Mouse (Mus musculus) ES-Bruce4 (cell line): ENCODE measurements around the gene Mtmr3. TPM values are rescaled to one million over a fixed set of nuclear protein-coding genes. Genes with fewer than 3 reads are reported as not detected.
A peak's percentile ranks its signal among the peaks of the same experiment; 100 is the strongest.

Source experiments
- H3K27ac ChIP-seq: 2 replicates; pipeline ENCODE4 v1.5.1; 2012; ENCODE audit warnings: low read length, inconsistent platforms; ENCODE audit not compliant: insufficient read depth
- H3K27me3 ChIP-seq: 2 replicates; pipeline ENCODE4 v1.6.1; 2012; ENCODE audit warnings: mild to moderate bottlenecking, low read length, inconsistent platforms; ENCODE audit not compliant: control insufficient read depth, poor library complexity, insufficient read depth, severe bottlenecking
- H3K36me3 ChIP-seq: 2 replicates; pipeline ENCODE4 v1.6.1; 2012; ENCODE audit warnings: inconsistent platforms, mild to moderate bottlenecking, low read length, moderate library complexity; ENCODE audit not compliant: control insufficient read depth, poor library complexity, insufficient read depth, severe bottlenecking
- H3K4me1 ChIP-seq: one replicate; pipeline ENCODE4 v1.8.1; 2011; ENCODE audit warnings: low read length; ENCODE audit not compliant: control insufficient read depth, insufficient read depth
- H3K4me3 ChIP-seq: 2 replicates; pipeline ENCODE4 v1.5.1; 2011; ENCODE audit warnings: low read depth, mild to moderate bottlenecking, low read length
- H3K9ac ChIP-seq: 2 replicates; pipeline ENCODE4 v1.6.1; 2012; ENCODE audit warnings: low read depth, mild to moderate bottlenecking, inconsistent platforms; ENCODE audit not compliant: poor library complexity, severe bottlenecking
- H3K9me3 ChIP-seq: replicated peaks from 2 replicates; pipeline ENCODE4 v1.6.1; 2012; ENCODE audit warnings: mild to moderate bottlenecking, low read length, inconsistent platforms; ENCODE audit not compliant: control insufficient read depth, poor library complexity, insufficient read depth, severe bottlenecking
- CTCF ChIP-seq: IDR thresholded peaks from one replicate; pipeline ENCODE4 v1.8.1; 2011; ENCODE audit warnings: low read depth, low read length
- EP300 ChIP-seq: IDR thresholded peaks from 2 replicates; pipeline ENCODE4 v1.6.1; 2011; ENCODE audit warnings: low read depth, low read length; ENCODE audit not compliant: insufficient read depth
- POLR2A ChIP-seq: IDR thresholded peaks from one replicate; pipeline ENCODE4 v1.8.1; 2011; ENCODE audit warnings: low read length; ENCODE audit not compliant: insufficient read depth
- polyA plus RNA-seq: library from polyadenylated mRNA; stranded (reverse); fragments of >200 nt; gene quantifications from 2 replicates; pipeline ENCODE4 v1.2.4, GENCODE M21; 2011; ENCODE audit warnings: low read depth; ENCODE audit not compliant: missing spikeins, insufficient read depth, insufficient read length

The Mtmr3 gene
- 26.8 and 31.2 TPM in 2 replicates for polyA plus RNA-seq

- Histone ChIP-seq H3K36me3 (no peaks in the 10 kb centered on the region), H3K4me3 (peak within 1 kb of the TSS; percentile 84), H3K27me3 (no peaks in the 10 kb centered on the region), H3K9me3 (no peaks in the 10 kb centered on the region), H3K4me1 (no peaks in the 10 kb centered on the region), H3K9ac (peak within 1 kb of the TSS; percentile 99), H3K27ac (no peak within 1 kb of the TSS)
- TF ChIP-seq CTCF (no peak), POLR2A (no peak), EP300 (0 out of 2 replicates have a peak, but pooled peaks have one; percentile 55)
Observed at GRCm38 (mm10) chr11:4594608-4595500, at the start of gene Mtmr3. TSS of gene Mtmr3 (minus strand) at chr11:4594863.

- TF ChIP-seq EP300 (no peak), CTCF (no peak), POLR2A (no peak)
- peak overlapping the region; percentile 45; the same call in 1 of the 2 replicates for H3K27ac ChIP-seq
- H3K27me3 ChIP-seq = no peaks in the 10 kb centered on the region
- no peaks in the 10 kb centered on the region for H3K9me3 ChIP-seq
- no peaks in the 10 kb centered on the region for H3K4me1 ChIP-seq
- no peak overlapping the region for H3K9ac ChIP-seq
- H3K4me3 ChIP-seq = no peak overlapping the region
- H3K36me3 ChIP-seq = peaks cover 16% of the 10 kb centered on the region
Observed at GRCm38 (mm10) chr11:4643722-4644121, 49.1 kb upstream of the Mtmr3 start.

- Histone ChIP-seq H3K4me3 (no peak overlapping the region), H3K4me1 (peaks cover 1% of the 10 kb centered on the region), H3K27ac (no peak overlapping the region), H3K9me3 (no peaks in the 10 kb centered on the region), H3K27me3 (no peaks in the 10 kb centered on the region), H3K36me3 (0 out of 2 replicates have a peak, but pooled peaks cover 2% of the 10 kb centered on the region), H3K9ac (no peak overlapping the region)
- TF ChIP-seq EP300 (no peak), CTCF (no peak), POLR2A (no peak)
Observed at GRCm38 (mm10) chr11:4641185-4641584, 46.5 kb upstream of the Mtmr3 start.

- peaks cover 1% of the 10 kb centered on the region for H3K4me1 ChIP-seq
- H3K9ac ChIP-seq = peak overlapping the region; percentile 77
- no peak for TF ChIP-seq CTCF
- TF ChIP-seq EP300 = no peak
- no peak for TF ChIP-seq POLR2A
- H3K27ac ChIP-seq = no peak overlapping the region
- H3K4me3 ChIP-seq = peak overlapping the region; percentile 71
- H3K36me3 ChIP-seq = 0 out of 2 replicates have a peak, but pooled peaks cover 2% of the 10 kb centered on the region
- no peaks in the 10 kb centered on the region for H3K9me3 ChIP-seq
- H3K27me3 ChIP-seq = no peaks in the 10 kb centered on the region
Observed at GRCm38 (mm10) chr11:4638261-4638660, 43.6 kb upstream of the Mtmr3 start.

DNA sequence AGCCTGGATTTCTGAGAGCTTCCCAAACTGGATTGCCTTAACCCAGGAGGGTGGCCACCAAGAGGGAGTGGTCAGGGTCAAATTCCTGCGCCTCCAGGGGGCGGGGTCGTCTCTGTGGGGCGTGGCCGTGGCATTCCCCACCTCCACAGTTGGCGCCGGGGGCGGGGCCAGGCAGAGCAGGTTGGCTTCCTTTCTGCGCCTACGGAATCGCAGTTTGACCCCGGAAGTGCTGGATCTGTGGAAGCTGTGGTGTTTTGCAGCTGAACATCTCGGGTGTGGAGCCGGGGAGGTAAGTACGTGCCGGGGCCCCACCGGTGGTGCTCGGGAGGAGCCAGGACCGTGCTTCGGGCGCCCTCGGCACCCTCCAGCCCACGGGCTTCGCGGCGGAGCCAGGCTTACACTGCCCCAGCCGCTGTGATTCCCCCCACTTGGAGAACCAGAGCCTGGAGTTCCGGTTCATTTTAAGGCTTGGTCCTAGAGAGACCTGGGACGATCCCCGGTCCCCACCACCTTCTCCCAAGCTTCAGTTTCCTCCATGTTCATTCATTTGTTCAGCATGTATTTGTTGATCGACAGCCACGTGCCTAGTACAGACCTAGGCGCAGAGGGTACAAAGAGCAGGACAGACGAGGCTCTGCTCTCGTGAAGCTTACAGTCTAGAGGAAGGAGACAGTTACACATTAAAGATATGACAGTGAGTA lies 43.0 kb upstream of the Mtmr3 start, which contains the start of gene Ascc2:
Gene Ascc2 (plus strand): TSS at position 214 of the 701 bp plus-strand sequence.
- peaks cover 1% of the 10 kb centered on the region for H3K4me1 ChIP-seq
- TF ChIP-seq EP300 (0 out of 2 replicates have a peak, but pooled peaks have one; percentile 44), CTCF (no peak), POLR2A (peak; percentile 75)
- 0 out of 2 replicates have a peak, but pooled peaks cover 2% of the 10 kb centered on the region for H3K36me3 ChIP-seq
- H3K9me3 ChIP-seq = no peaks in the 10 kb centered on the region
- H3K4me3 ChIP-seq = peak within 1 kb of the TSS; percentile 71
- H3K27me3 ChIP-seq = no peaks in the 10 kb centered on the region
- H3K9ac ChIP-seq = peak within 1 kb of the TSS; percentile 77
- peak within 1 kb of the TSS; percentile 91 for H3K27ac ChIP-seq
